Mouse (Mus musculus) layer of hippocampus, postnatal 10 days (tissue): ENCODE results near the gene Rbfox2. TPM values are rescaled to one million over a fixed set of nuclear protein-coding genes. Genes with fewer than 3 reads are reported as not detected.
"Not testable (repeated sequence)": the region's sequence is repeated elsewhere in the genome, so short reads cannot be mapped to it uniquely, and the experiment has no call there.

Source experiments
- DNase-seq, 2 experiments: peaks; one replicate each; pipeline ENCODE4 v3.0.0; 2021; ENCODE audit warnings: low spot score in 2 of 2
- total RNA-seq, 2 experiments: library from RNA; stranded (reverse); gene quantifications; 2 replicates each; pipeline ENCODE4 v1.2.3; 2021

Rbfox2 gene
- total RNA-seq, 2 experiments from 2014 or later = 232 to 253 TPM

DNA sequence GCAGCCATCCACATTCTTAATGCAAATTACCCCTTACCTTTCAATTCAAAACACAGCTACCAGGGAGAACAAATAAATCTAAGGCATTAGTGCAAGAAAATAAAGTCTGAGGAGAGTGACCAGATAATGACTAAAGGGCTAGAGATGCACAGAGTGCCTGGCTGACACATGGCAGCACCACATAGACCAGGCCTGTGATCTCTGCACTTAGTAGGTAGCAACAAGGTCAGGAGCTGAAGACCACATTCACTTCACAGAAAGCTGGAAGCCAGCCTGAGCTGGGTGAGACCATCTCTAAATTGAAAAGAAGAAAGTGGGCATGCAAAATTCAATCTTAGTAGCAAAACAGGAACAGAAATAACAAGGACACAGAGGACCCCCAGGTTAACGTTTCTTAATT lies 30.5 kb downstream of the Rbfox2 start:
- no peak for DNase-seq

DNA sequence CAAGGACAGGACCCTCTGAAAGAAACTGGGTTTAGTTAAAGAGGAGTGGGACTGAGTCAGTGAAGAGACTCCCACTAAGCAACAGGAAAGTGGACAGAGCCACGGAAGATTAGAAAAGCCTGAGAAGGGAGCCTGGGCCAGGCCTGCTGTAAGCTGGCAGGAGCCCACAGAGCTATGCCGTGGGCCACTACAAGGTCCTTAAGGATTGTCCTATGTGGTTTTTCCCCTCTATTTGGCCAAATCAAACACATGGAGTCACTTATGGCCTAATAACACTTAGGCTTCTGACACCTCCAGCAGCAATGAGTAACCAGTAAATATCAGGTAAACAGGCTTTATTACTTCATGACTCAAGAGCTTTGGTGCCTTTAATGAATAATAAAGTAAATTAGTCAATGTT lies 31.2 kb downstream of the Rbfox2 start:
- no peak for DNase-seq

DNA sequence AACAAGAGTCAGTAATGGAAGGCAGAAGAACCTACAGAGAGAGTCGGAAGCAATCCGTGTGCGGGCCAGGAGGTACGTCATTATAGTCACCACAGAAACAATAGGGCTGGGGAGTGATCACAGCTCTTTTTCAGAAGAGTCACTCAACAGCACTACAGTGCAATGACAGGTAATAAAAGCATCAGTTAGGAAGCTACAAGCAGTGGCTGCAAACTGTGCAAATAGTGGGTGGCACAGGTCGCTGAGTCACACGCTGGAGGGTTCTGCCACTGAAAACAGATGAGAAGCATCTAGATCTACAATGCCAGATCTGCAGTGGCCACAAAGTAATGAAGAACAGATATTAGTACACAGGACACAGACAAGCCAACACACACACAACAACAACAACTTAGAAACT lies 32.9 kb downstream of the Rbfox2 start:
- no peak for DNase-seq

DNA sequence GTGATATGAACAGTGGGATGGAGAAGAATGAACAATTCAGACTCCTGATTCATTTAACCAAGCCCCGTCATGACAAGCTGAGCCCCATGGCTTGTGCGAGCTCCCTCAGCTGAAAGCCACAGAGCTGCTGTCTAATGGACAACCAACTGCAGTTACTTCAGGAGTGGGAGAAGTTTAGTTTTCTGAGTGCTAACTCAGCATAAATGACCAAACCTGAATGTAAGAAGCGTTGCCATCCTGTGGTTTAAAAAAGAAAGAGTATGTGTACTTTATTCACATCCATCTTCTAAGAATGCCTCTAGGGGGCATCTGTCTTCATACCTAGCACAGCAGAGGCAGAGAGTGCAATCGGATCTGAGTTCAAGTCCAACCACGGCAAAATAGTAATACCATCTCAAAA lies 35.5 kb downstream of the Rbfox2 start:
- no peak for DNase-seq

DNA sequence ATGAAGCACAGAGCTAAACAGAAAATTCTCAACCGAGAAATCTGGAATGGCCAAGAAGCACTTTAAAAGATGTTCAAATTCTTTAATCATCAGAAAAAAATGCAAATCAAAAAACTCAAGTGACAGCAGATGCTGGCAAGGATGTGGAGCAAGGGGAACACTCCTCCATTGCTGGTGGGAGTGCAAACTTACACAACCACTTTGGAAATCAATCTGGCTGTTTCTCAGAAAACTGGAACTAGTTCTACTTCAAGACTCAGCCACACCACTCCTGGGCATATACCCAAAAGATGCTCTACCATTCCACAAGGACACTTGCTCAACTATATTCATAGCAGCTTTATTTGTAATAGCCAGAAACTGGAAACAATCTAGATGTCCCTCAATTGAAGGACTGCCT lies 37.3 kb downstream of the Rbfox2 start:
- not testable (repeated sequence) for DNase-seq

DNA sequence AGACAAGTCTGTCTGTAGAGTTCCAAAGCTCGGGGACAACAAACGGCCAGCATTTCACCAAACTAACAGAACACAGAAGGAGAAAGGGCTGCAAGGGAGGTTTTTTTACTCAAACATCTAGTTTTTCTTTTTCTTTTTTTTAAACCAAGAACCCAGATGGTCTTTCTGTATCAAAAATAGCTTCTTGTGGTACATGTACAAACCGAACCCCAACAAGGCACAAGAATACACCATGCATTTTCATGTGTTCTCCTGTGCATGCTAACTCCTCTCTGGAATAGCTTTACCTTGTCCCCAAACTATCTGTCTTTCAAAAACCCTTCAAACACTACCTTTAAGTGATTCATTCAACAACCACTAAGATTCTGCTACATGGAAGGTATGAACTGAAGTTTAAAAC lies 38.4 kb downstream of the Rbfox2 start:
- DNase-seq = no peak

DNA sequence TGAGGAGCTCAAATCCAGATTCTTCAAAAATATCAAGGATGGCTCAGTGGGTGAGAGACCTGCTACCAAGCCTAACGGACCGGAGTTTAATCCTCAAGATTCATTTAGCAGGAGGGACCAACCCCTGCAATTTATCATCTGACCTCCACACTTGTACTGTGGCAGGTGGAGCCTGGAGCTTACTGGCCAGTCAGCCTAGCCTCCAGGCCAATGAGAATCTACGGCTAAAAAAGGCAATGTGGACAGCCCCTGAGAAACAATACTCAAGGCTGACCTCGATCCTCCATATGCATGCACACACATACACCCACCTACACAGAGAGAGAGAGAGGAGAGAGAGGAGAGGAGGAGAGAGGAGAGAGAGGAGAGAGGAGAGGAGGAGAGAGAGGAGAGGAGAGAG lies 41.5 kb downstream of the Rbfox2 start:
- no peak for DNase-seq

DNA sequence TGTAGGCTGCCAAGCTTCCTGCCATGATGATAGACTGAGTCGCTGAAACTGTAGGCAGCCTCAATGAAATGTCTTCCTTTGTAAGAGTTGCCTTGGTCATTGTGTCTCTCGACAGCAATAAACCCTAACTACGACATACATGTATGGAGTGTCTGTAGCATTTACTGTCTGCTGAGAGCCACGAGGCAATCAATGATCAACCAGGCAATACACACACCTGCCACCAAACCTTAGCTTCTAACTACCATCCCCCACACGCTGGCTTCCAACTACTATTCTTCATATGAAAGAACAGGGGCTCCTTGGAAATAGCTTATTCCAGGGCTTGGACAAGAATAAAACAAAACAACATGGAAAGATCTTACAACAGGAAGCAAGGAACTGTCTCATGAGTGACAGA lies 42.5 kb downstream of the Rbfox2 start:
- DNase-seq = no peak

DNA sequence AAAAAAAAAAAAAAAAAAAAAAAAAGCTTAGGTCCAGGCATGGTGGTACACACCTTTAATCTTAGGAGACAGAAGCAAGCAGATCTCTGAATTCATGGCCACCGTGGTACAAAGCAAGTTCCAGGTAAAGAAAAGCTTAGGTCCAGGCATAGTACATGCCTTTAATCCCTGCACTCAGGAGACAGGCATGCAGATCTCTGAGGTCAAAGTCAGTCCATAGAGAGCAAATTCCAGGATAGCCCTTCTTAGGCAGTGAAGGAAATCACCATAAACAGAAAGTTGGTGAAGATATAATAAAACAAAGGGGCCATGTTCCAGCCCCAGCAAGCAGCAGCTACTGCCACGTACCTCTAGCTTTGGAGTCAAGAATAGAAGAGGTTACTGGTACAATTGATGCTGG lies 44.0 kb downstream of the Rbfox2 start:
- DNase-seq = no peak

DNA sequence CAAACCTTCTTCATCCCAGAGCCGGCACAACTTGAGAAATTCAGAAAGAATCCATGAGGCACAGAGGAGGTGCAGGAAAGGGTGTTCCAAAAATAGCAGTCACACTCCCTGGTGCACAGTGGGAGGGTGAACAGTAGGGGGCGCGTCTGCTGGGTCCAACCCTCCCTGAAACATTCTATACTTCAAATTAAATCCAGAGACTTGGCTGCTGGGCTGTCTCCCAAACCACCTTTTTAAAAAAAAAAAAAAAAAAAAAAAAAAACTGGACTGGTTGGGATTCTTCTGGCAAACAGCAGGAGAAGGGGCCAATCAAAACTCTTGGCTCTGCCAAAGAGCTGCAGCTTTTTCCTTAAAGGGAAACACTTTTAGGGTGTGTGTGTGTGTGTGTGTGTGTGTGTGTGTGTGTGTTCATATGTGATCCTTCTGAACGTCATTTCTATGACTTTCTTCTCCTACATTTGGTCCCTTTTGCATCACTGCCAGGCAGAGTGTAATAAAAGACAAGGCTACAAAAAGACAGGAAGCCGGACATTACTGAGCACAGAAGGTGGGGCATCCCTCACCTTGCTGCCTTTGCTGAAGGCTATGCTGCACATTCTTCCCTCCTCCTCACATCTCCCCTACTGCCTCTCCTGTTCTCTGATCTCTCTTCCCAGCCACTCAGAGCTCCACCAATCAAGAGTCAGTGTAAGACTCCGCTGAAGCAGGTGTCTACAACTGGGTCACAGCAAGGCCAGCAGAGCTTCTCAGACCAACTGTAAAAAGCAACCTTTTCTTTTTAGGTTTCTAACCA lies 49.2 kb downstream of the Rbfox2 start:
- DNase-seq = peak; percentile 66 to 68

DNA sequence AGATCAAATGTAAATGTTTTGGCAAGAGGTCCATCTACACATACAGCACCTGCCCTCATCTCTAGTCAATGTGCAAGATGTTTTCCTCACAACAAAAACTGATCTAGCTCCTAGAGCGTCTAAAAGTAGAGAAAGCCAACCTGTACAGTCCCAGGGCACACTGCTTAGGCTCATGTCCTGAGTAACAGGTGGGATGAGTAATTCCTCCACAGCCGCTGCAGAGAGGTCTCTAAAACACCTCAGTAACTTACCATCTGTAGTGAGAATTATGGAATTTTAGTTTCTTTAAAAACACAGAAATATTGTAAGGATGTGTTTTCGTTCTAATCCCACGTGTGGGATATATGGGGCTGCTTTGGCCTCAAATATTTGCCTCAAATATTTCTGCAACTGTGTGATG lies 50.0 kb downstream of the Rbfox2 start:
- DNase-seq = no peak

DNA sequence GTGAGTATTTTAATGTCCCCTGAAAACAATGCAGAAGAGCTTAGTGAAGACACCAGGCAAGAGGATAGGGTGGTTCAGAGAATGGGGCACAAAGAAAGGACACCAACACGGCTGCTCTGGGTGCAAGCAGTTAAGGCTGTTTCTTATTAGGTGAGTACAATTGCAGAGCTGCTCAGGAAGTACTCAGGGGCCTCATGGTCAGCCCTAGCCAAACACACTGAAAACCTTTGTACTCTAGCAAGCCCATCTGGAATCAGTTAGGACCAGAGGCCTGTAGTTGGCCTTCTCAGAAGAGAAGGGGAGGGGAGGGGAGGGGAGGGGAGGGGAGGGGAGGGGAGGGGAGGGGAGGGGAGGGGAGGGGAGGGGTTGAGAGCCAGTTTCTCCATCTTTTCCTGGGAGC lies 52.2 kb downstream of the Rbfox2 start:
- no peak for DNase-seq

DNA sequence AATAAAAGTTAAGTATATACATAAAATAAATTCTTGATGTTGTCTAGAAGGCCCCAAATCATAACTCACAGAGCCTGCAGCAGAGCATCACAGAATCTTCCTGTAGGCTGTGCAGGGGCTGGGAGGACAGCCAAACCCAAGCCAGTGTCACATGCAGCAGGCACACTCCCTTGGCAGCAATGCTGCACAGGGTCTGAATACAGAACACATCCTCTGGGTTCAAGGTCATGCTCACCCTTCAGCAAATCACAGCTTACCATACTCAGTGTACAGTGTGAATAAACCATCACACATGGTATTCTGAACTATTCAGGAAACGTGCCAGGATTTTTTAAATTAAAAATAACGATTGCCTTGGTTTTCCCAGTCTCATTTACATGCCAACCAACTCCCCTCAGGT lies 52.7 kb downstream of the Rbfox2 start:
- peak in 1 of 2 experiments; percentile 50 for DNase-seq

DNA sequence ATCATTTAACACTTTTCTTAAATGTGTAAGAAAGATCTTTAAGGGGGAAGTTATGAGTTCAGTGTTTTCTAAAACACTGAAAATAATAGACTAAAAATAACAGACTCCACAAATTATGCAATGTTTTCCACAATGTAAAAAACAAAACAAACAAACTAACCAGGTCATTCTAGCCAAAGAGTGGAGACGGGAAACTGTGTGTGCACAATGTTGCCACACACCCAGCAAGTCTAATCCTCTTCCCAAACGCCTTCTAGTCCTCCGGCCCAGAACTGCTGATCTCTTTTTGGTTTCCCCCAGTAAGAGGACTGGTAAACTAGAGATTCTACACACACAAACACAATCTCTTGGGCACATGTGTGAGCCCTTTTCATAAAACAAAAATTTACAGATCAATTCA lies 55.1 kb downstream of the Rbfox2 start:
- DNase-seq = no peak

DNA sequence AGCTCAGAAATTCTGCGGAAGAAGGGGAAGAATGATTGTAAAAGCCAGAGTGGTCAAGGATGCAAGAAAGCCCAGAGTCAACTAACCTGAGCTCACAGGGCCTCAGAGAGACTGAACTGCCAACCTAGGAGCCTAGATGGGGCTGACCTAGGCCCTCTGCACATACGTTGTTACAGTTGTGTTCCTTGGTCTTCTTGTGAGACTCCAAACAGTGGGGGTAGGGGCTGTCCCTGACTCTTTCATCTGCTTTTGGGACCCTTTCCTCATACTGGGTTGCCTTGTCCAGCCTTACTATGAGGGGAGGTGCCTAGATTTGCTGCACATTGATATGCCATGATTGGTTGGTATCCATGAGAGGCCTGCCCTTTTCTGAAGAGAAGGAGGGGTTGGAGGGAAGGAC lies 56.0 kb downstream of the Rbfox2 start:
- no peak for DNase-seq

DNA sequence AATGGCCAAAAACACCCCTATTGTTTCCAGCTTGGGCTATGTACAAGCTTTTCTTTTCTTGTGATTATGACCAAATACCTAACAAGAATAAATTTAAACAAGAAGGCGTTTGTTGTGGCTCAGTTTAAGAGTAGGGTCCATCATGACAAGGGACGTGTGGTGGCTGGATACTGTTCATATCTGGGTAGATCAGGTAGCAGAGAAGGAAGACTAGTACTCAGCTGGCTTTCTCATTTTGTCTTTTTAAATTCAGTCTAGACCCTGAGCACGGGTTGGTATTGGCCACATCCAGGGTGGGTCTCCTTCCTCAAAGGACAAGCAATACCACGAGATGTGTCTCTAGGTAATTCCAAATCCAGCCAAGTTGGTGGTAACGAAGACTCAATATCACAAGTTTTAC lies 57.4 kb downstream of the Rbfox2 start:
- no peak for DNase-seq

DNA sequence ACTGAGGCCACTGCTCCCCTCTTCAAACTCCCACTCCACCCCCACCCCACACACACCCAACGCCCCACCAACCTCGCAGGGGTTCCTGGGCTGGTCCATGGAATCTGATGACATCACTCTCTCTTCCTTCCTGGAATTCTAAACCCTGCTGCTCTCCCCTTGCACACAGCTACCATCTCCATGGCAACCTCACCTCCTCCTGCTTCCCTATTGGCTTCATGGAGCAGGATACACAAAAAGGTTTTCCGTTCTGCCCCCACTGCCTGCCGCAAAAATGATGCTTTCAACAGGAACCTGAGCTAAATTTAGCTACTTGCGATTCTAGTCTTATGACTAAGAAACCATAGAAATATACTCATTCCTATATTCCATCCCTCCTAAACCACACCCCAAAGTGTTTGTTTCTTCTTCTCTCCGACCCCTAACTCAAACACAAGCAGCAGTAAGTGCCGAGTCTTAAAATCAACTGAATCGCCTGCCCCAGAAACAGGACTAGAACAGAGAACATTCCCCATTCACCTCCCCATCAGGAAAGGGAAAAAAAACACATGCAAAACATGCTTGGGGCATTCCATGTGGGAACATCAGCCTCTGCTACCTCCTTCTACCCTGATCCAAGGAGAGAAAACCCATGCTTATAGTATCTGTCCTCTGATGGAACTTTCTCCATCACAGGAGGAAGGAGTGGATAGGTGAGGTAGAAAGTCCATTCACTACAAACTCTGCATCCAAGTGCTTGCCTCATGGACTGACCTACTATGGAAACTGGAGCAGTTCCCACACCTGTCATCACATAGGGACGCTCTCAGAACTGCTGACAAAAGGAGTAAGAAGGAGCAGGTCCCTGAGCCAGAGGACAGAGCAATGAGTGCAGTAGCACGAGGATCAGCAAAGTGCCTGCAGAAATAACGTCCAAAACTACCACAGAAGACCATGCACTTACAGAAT lies 61.1 kb downstream of the Rbfox2 start:
- DNase-seq = peak; percentile 52 to 65

DNA sequence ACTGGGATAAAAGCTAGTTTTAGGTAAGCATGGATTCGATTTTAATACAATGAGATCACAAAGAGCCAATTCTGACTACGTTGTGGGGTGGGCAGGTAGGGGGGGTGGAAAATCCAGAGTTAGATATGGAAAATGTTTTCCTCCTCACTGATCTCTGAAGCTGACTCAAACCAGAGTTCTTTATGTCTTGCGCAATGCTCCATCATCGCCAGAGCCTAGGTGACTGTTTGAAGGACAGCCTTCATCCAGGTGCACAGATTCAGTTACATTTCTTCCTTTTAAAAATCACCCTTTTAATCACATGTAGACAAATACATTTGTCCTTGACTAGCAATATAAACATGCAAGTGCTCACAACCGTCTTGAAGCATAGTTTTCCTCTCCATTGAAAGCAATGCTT lies 62.2 kb downstream of the Rbfox2 start:
- no peak for DNase-seq

DNA sequence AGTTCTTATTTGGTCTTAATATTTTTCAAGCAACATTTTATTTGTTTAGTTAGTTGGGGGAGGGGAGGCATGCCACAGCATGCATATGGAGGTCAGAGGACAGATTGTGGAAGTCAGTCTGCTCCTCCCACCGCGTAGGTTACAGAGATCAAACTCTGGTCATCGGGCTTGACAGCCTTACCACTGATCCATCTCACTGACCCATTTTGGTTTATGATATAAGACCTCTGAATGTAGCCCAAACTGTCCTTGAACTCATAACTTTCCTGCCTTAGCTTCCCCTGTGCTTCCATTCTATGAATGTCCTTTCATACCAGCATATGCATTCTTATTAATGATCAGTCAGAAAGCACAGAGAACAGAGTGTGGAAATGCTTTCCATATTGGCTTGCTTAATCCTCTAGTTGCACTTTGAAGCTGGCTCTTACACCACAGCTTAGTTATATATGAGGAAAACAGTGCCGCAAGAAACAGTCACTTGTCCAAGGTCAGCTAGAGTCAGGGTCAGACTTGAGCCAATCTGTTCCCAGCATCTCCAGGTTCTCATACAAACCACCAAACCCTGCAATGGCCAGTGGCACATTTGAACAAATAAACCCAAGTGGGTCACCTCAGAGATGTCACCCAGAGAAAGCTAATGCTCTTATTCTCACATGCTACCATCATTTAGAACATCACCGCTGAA lies 62.8 kb downstream of the Rbfox2 start:
- no peak for DNase-seq

DNA sequence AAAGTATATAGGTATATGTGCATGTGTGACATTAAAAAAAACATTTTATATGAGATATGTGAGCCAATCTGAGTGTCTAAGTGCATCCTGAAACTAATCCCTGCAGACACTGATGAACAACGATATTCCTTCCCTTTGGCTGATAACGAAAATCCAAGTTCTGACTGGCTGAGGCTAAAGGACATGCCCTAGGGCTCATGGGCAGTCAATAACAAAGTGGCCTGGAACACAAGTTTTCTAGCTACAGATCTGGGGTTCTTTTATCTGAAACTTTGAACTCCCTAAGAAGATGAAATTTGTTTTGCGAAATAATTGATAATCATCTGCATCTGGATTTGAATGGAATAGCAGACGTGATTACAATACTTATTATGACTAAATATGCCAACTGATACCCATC lies 66.2 kb downstream of the Rbfox2 start:
- DNase-seq = no peak

DNA sequence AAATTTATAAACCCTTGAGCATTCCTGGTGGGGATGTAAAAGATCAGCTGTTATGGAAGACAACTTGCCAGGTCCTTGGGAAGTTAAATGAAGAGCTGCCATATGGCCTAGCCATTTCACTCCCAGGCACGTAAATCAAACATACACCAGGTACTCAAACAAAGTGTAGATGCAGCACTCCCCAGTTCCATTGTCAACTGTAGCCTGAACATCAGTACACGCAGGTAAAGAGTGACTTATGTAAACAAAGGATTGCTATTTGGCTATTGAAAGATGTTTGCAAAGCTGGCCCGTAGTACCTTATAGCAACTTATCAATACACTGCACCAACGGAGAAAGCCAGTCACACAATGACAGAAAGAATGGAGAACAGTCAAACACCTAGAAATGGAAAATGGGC lies 67.2 kb downstream of the Rbfox2 start:
- DNase-seq = no peak

DNA sequence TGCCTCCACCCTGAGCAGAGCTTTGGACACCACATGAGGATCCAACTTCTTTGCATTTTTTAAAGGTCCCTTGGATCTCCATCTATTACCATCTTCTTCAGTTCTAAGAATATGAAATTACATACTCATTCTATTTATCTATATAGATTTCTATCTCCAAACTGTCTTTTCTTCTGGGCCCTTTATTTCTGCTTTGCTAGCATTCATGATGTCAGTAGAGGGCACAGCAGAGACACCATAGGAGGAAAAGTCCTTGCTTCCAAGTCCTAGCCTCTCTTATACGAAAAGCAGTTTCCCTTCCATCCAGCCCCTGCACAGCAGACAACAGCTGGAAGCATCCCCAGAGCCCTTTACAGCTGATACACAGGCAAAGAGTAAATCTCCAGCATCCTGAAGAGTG lies 69.1 kb downstream of the Rbfox2 start:
- no peak for DNase-seq
